Mouse (Mus musculus) erythroblast, adult 5-6 weeks (primary cell): Measurements from ENCODE around the gene Krt6a. TPM values are rescaled to one million over a fixed set of nuclear protein-coding genes. Genes with fewer than 3 reads are reported as not detected.

Experiments
- ATAC-seq: replicated peaks from 2 replicates; pipeline ENCODE4 v1.8.0; 2016; ENCODE audit warnings: moderate number of reproducible peaks, mild to moderate bottlenecking, moderate TSS enrichment, inconsistent platforms; ENCODE audit not compliant: poor library complexity, low FRiP score, severe bottlenecking
- total RNA-seq, 2 experiments: library from RNA; stranded (forward) in 1 of 2; stranded (reverse) in 1 of 2; fragments of 150-400 nt in 1 of 2; fragments of 200-764, 138-1000 nt in 1 of 2; gene quantifications; 2 replicates each; pipeline versions ENCODE4 v1.2.3 to v1.2.4; 2015 to 2017; ENCODE audit warnings: low replicate concordance in 2 of 2

The Krt6a gene
- total RNA-seq, 2 experiments from 2014 or later = not detected

- ATAC-seq = no peak
These were observed 46.8 kb downstream of the Krt6a start, which contains the start of gene Gm5478 for GRCm38 (mm10) chr15:101647280-101647679. Gm5478 (minus strand) TSS chr15:101647380.

Other genes starting within 250 kb of the Krt6a start
- gene Krt88, start 246.6 kb downstream of the Krt6a start, total RNA-seq (2015; ENCODE audit: low replicate concordance) = not detected in 2 replicates
- not detected in 2 replicates for gene Krt88, start 246.6 kb downstream of the Krt6a start, total RNA-seq (2017; ENCODE audit: low replicate concordance)
- gene Krt81, start 230.6 kb downstream of the Krt6a start, total RNA-seq (2015; ENCODE audit: low replicate concordance) = not detected in 2 replicates
- gene Krt81, start 230.6 kb downstream of the Krt6a start, total RNA-seq (2017; ENCODE audit: low replicate concordance) = not detected in 2 replicates
- gene Krt86, start 220.8 kb downstream of the Krt6a start, total RNA-seq (2015; ENCODE audit: low replicate concordance) = not detected in 2 replicates
- gene Krt86, start 220.8 kb downstream of the Krt6a start, total RNA-seq (2017; ENCODE audit: low replicate concordance) = not detected in 2 replicates
- gene Krt83, start 202.8 kb downstream of the Krt6a start, total RNA-seq (2015; ENCODE audit: low replicate concordance) = not detected in 2 replicates
- 0.56 TPM in 1 of 2 replicates, not detected in the other for gene Krt83, start 202.8 kb downstream of the Krt6a start, total RNA-seq (2017; ENCODE audit: low replicate concordance)
- gene Gm49425, start 177.0 kb downstream of the Krt6a start, total RNA-seq (2015; ENCODE audit: low replicate concordance) = not detected in 2 replicates
- gene Gm49425, start 177.0 kb downstream of the Krt6a start, total RNA-seq (2017; ENCODE audit: low replicate concordance) = not detected in 2 replicates
- gene Krt84, start 161.5 kb downstream of the Krt6a start, total RNA-seq (2015; ENCODE audit: low replicate concordance) = not detected in 2 replicates
- not detected in 2 replicates for gene Krt84, start 161.5 kb downstream of the Krt6a start, total RNA-seq (2017; ENCODE audit: low replicate concordance)
- gene Krt82, start 143.6 kb downstream of the Krt6a start, total RNA-seq (2015; ENCODE audit: low replicate concordance) = not detected in 2 replicates
- not detected in 2 replicates for gene Krt82, start 143.6 kb downstream of the Krt6a start, total RNA-seq (2017; ENCODE audit: low replicate concordance)
- not detected in 2 replicates for gene Krt90, start 131.4 kb downstream of the Krt6a start, total RNA-seq (2015; ENCODE audit: low replicate concordance)
- not detected in 2 replicates for gene Krt90, start 131.4 kb downstream of the Krt6a start, total RNA-seq (2017; ENCODE audit: low replicate concordance)
- gene Krt75, start 120.4 kb downstream of the Krt6a start, total RNA-seq (2015; ENCODE audit: low replicate concordance) = not detected in 2 replicates
- not detected in 2 replicates for gene Krt75, start 120.4 kb downstream of the Krt6a start, total RNA-seq (2017; ENCODE audit: low replicate concordance)
- not detected in 2 replicates for gene Gm5414, start 66.1 kb downstream of the Krt6a start, total RNA-seq (2015; ENCODE audit: low replicate concordance)
- gene Gm5414, start 66.1 kb downstream of the Krt6a start, total RNA-seq (2017; ENCODE audit: low replicate concordance) = not detected in 2 replicates
- not detected in 2 replicates for gene Gm5478, start 46.9 kb downstream of the Krt6a start, total RNA-seq (2015; ENCODE audit: low replicate concordance)
- gene Gm5478, start 46.9 kb downstream of the Krt6a start, total RNA-seq (2017; ENCODE audit: low replicate concordance) = not detected in 2 replicates
- not detected in 2 replicates for gene Krt6b, start 14.0 kb downstream of the Krt6a start, total RNA-seq (2015; ENCODE audit: low replicate concordance)
- gene Krt6b, start 14.0 kb downstream of the Krt6a start, total RNA-seq (2017; ENCODE audit: low replicate concordance) = not detected in 2 replicates
- not detected in 2 replicates for gene Krt5, start 18.6 kb upstream of the Krt6a start, total RNA-seq (2015; ENCODE audit: low replicate concordance)
- gene Krt5, start 18.6 kb upstream of the Krt6a start, total RNA-seq (2017; ENCODE audit: low replicate concordance) = not detected in 2 replicates
- gene Krt71, start 48.8 kb upstream of the Krt6a start, total RNA-seq (2015; ENCODE audit: low replicate concordance) = not detected in 2 replicates
- gene Krt71, start 48.8 kb upstream of the Krt6a start, total RNA-seq (2017; ENCODE audit: low replicate concordance) = 0.14 TPM in 1 of 2 replicates, not detected in the other
- gene Krt72, start 92.2 kb upstream of the Krt6a start, total RNA-seq (2015; ENCODE audit: low replicate concordance) = not detected in 2 replicates
- gene Krt72, start 92.2 kb upstream of the Krt6a start, total RNA-seq (2017; ENCODE audit: low replicate concordance) = not detected in 2 replicates
- not detected in 2 replicates for gene Krt73, start 108.0 kb upstream of the Krt6a start, total RNA-seq (2015; ENCODE audit: low replicate concordance)
- not detected in 2 replicates for gene Krt73, start 108.0 kb upstream of the Krt6a start, total RNA-seq (2017; ENCODE audit: low replicate concordance)
- gene Krt2, start 123.9 kb upstream of the Krt6a start, total RNA-seq (2015; ENCODE audit: low replicate concordance) = not detected in 2 replicates
- gene Krt2, start 123.9 kb upstream of the Krt6a start, total RNA-seq (2017; ENCODE audit: low replicate concordance) = not detected in 2 replicates
- gene Krt1, start 156.5 kb upstream of the Krt6a start, total RNA-seq (2015; ENCODE audit: low replicate concordance) = not detected in 2 replicates
- not detected in 2 replicates for gene Krt1, start 156.5 kb upstream of the Krt6a start, total RNA-seq (2017; ENCODE audit: low replicate concordance)
- not detected in 2 replicates for gene Krt77, start 175.4 kb upstream of the Krt6a start, total RNA-seq (2015; ENCODE audit: low replicate concordance)
- gene Krt77, start 175.4 kb upstream of the Krt6a start, total RNA-seq (2017; ENCODE audit: low replicate concordance) = not detected in 2 replicates
- not detected in 2 replicates for gene Krt76, start 198.6 kb upstream of the Krt6a start, total RNA-seq (2015; ENCODE audit: low replicate concordance)
- not detected in 2 replicates for gene Krt76, start 198.6 kb upstream of the Krt6a start, total RNA-seq (2017; ENCODE audit: low replicate concordance)
- not detected in 2 replicates for gene Krt4, start 230.4 kb upstream of the Krt6a start, total RNA-seq (2015; ENCODE audit: low replicate concordance)
- not detected in 2 replicates for gene Krt4, start 230.4 kb upstream of the Krt6a start, total RNA-seq (2017; ENCODE audit: low replicate concordance)
- gene Krt79, start 246.0 kb upstream of the Krt6a start, total RNA-seq (2015; ENCODE audit: low replicate concordance) = not detected in 2 replicates
- gene Krt79, start 246.0 kb upstream of the Krt6a start, total RNA-seq (2017; ENCODE audit: low replicate concordance) = not detected in 2 replicates